Mouse (Mus musculus): Measurements from ENCODE around the gene Fndc3c1. TPM values are rescaled to one million over a fixed set of nuclear protein-coding genes. Genes with fewer than 3 reads are reported as not detected.

Gene Fndc3c1
- 0.25 TPM for polyA plus RNA-seq (2014; fragmentation: Illumina TruSeq; extraction: RNeasy Lipid Tissue Mini Kit (QIAGEN cat#74804); ENCODE audit: low read depth, low replicate concordance)

DNA sequence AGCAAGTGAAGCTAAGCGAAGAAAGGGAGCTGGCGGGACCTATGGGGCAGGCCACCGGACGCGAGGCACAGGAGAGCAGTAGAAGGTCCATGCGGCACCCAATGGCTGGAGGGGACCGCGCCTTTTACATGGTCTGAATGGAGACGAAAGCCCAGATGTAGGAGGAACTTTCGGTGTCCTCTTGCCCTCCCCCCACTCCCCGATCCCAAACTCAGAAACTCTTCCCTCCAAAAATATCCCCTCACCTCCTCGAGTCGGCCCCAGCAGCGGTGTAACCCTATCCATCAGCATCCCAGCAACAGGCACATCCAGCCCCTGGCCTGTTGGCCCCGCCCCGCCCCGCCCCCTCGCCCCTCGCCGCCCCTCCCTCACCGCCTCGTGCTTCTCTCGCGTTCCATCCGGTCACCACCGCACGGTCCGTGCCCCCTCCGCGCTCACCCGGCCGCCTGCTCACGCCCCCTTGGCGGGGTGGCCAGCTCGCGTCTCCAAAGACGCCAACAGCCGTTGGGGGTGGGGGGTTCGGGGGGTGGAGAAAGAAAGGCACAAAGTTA lies at the start of gene Fndc3c1:
Fndc3c1 (minus strand) TSS at position 301 of the 551 bp plus-strand sequence.

Other genes starting within 250 kb of the Fndc3c1 start
- not detected for gene Fnd3c2, start 230.0 kb downstream of the Fndc3c1 start, polyA plus RNA-seq (2014; fragmentation: Illumina TruSeq; extraction: RNeasy Lipid Tissue Mini Kit (QIAGEN cat#74804); ENCODE audit: low read depth, low replicate concordance)
- gene Gm5127, start 97.8 kb upstream of the Fndc3c1 start, polyA plus RNA-seq (2014; fragmentation: Illumina TruSeq; extraction: RNeasy Lipid Tissue Mini Kit (QIAGEN cat#74804); ENCODE audit: low read depth, low replicate concordance) = not detected
- gene Cysltr1, start 118.3 kb upstream of the Fndc3c1 start, polyA plus RNA-seq (2014; fragmentation: Illumina TruSeq; extraction: RNeasy Lipid Tissue Mini Kit (QIAGEN cat#74804); ENCODE audit: low read depth, low replicate concordance) = 3.7 TPM